Mouse (Mus musculus): ENCODE data around the gene Eps8l2. TPM values are rescaled to one million over a fixed set of nuclear protein-coding genes. Genes with fewer than 3 reads are reported as not detected.

Eps8l2 gene
- polyA plus RNA-seq, 1 experiment from 2014 or later = 13.6 TPM

GRCm38 (mm10) chr7:141365049-141365445 lies 26.4 kb downstream of the Eps8l2 start:
- no peak overlapping the region for H3K4me2 ChIP-seq (ENCODE audit: low read depth, low read length)
- no peaks in the 10 kb centered on the region for H3K36me3 ChIP-seq (ENCODE audit: control insufficient read depth, insufficient read depth, low read length)
- no peak overlapping the region for H3K4me3 ChIP-seq (ENCODE audit: low read depth, low read length)
- no peaks in the 10 kb centered on the region for H3K4me1 ChIP-seq (ENCODE audit: control insufficient read depth, insufficient read depth, low read length)
- H3K27me3 ChIP-seq (replicated peaks; ENCODE audit: control insufficient read depth, insufficient read depth, low read length) = peaks cover 18% of the 10 kb centered on the region; the same call in 1 of the 2 replicates
- H3K9me3 ChIP-seq (ENCODE audit: control insufficient read depth, low read length) = no peaks in the 10 kb centered on the region
- DNase-seq (ENCODE audit: low spot score) (no peak), ATAC-seq (ENCODE audit: low read depth) (no peak)
- no peak overlapping the region for H3K9ac ChIP-seq (ENCODE audit: low read depth, low read length)
- H3K27ac ChIP-seq (replicated peaks; ENCODE audit: low read depth, low read length) = no peak overlapping the region
- WGBS = 45% methylated on average over 3 of the region's 3 CpGs

- H3K9ac ChIP-seq (ENCODE audit: low read depth, low read length) = no peak overlapping the region
- 76% methylated on average over 4 of the region's 4 CpGs for whole genome bisulfite sequencing
- DNase-seq (ENCODE audit: low spot score) = no peak
- H3K4me2 ChIP-seq (ENCODE audit: low read depth, low read length) = no peak overlapping the region
- no peak for ATAC-seq (ENCODE audit: low read depth)
- no peaks in the 10 kb centered on the region for H3K36me3 ChIP-seq (ENCODE audit: control insufficient read depth, insufficient read depth, low read length)
- H3K4me3 ChIP-seq (ENCODE audit: low read depth, low read length) = no peak overlapping the region
- H3K27me3 ChIP-seq (replicated peaks; ENCODE audit: control insufficient read depth, insufficient read depth, low read length) = no peaks in the 10 kb centered on the region
- no peaks in the 10 kb centered on the region for H3K4me1 ChIP-seq (ENCODE audit: control insufficient read depth, insufficient read depth, low read length)
- no peaks in the 10 kb centered on the region for H3K9me3 ChIP-seq (ENCODE audit: control insufficient read depth, low read length)
- no peak overlapping the region for H3K27ac ChIP-seq (replicated peaks; ENCODE audit: low read depth, low read length)
Measured at GRCm38 (mm10) chr7:141367358-141367757, 28.7 kb downstream of the Eps8l2 start.

DNA sequence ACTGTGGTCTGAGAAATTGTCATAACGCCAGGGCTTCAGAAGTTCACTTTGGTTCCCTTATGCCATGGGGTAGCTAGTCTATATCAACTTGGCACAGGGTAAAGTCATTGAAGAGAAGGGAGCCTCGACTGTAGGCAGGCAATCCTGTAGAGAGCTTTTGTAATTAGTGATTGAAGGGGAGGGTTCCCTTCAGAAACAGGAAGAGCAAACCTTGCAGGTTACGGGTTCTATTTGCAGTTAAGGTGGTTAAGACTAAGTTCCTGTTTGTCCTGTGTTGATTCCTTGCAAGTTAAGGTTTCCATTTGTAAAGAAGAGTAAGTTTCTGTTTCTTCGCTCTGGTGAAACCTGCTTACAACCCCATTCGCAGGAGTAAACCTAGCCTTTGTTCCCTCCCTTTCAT lies 31.2 kb downstream of the Eps8l2 start:
- Histone ChIP-seq H3K27me3 (replicated peaks; ENCODE audit: control insufficient read depth, insufficient read depth, low read length) (no peaks in the 10 kb centered on the region), H3K4me3 (ENCODE audit: low read depth, low read length) (no peak overlapping the region), H3K9ac (ENCODE audit: low read depth, low read length) (no peak overlapping the region), H3K4me1 (ENCODE audit: control insufficient read depth, insufficient read depth, low read length) (no peaks in the 10 kb centered on the region), H3K9me3 (ENCODE audit: control insufficient read depth, low read length) (no peaks in the 10 kb centered on the region), H3K36me3 (ENCODE audit: control insufficient read depth, insufficient read depth, low read length) (no peaks in the 10 kb centered on the region), H3K4me2 (ENCODE audit: low read depth, low read length) (no peak overlapping the region), H3K27ac (replicated peaks; ENCODE audit: low read depth, low read length) (no peak overlapping the region)
- no peak for DNase-seq (ENCODE audit: low spot score)
- no peak for ATAC-seq (ENCODE audit: low read depth)
- 61% methylated on average over 5 of the region's 5 CpGs for WGBS

DNA sequence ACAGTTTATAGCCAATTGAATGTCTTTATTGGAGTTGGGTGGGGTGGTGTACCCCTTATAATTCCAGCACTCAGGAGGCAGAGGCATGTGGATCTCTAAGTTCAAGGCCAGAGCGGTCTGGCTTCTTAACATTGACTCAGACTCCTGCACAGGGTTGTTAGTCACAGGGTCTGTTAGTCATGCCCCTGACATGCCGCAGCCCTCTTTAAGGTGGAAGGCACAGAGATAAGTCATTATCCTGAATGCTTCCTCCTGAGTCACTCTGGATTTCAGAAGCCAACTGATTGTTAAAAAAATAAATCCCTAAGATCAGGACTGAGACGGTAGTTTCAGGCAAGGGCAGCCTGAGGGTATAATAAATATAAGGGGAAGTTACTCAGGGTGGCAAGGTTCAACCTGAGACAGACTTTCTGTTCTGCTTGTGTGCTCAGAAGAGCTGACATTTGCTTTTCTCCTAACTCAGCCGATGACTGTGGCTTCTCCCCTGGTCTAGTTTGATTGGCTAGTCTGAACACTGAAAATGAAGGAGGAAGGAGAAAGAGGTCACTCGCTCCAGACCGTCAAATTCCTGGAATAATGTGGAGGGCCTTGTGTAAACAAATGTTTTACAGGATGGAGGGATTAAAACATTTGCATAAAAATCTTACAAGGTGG lies 33.4 kb downstream of the Eps8l2 start:
- Histone ChIP-seq H3K36me3 (ENCODE audit: control insufficient read depth, insufficient read depth, low read length) (no peaks in the 10 kb centered on the region), H3K9me3 (ENCODE audit: control insufficient read depth, low read length) (no peaks in the 10 kb centered on the region), H3K27me3 (replicated peaks; ENCODE audit: control insufficient read depth, insufficient read depth, low read length) (no peaks in the 10 kb centered on the region), H3K4me1 (ENCODE audit: control insufficient read depth, insufficient read depth, low read length) (no peaks in the 10 kb centered on the region), H3K4me3 (ENCODE audit: low read depth, low read length) (no peak overlapping the region), H3K4me2 (ENCODE audit: low read depth, low read length) (no peak overlapping the region), H3K27ac (replicated peaks; ENCODE audit: low read depth, low read length) (no peak overlapping the region), H3K9ac (ENCODE audit: low read depth, low read length) (no peak overlapping the region)
- DNase-seq (ENCODE audit: low spot score) (no peak), ATAC-seq (ENCODE audit: low read depth) (no peak)
- WGBS = 54% methylated on average over 6 of the region's 6 CpGs

- H3K4me2 ChIP-seq (ENCODE audit: low read depth, low read length) = no peak overlapping the region
- H3K9ac ChIP-seq (ENCODE audit: low read depth, low read length) = no peak overlapping the region
- H3K27ac ChIP-seq (replicated peaks; ENCODE audit: low read depth, low read length) = no peak overlapping the region
- no peak overlapping the region for H3K4me3 ChIP-seq (ENCODE audit: low read depth, low read length)
- ATAC-seq (ENCODE audit: low read depth) (no peak), DNase-seq (ENCODE audit: low spot score) (no peak)
- H3K4me1 ChIP-seq (ENCODE audit: control insufficient read depth, insufficient read depth, low read length) = no peaks in the 10 kb centered on the region
- WGBS = 68% methylated on average over 6 of the region's 6 CpGs
- H3K27me3 ChIP-seq (replicated peaks; ENCODE audit: control insufficient read depth, insufficient read depth, low read length) = no peaks in the 10 kb centered on the region
- no peaks in the 10 kb centered on the region for H3K36me3 ChIP-seq (ENCODE audit: control insufficient read depth, insufficient read depth, low read length)
- no peaks in the 10 kb centered on the region for H3K9me3 ChIP-seq (ENCODE audit: control insufficient read depth, low read length)
Measured at GRCm38 (mm10) chr7:141373611-141374010, 34.9 kb downstream of the Eps8l2 start.

- no peaks in the 10 kb centered on the region for H3K4me1 ChIP-seq (ENCODE audit: control insufficient read depth, insufficient read depth, low read length)
- no peaks in the 10 kb centered on the region for H3K27me3 ChIP-seq (replicated peaks; ENCODE audit: control insufficient read depth, insufficient read depth, low read length)
- no peaks in the 10 kb centered on the region for H3K36me3 ChIP-seq (ENCODE audit: control insufficient read depth, insufficient read depth, low read length)
- no peaks in the 10 kb centered on the region for H3K9me3 ChIP-seq (ENCODE audit: control insufficient read depth, low read length)
- ATAC-seq (ENCODE audit: low read depth) (no peak), DNase-seq (ENCODE audit: low spot score) (no peak)
- no peak overlapping the region for H3K9ac ChIP-seq (ENCODE audit: low read depth, low read length)
- H3K27ac ChIP-seq (replicated peaks; ENCODE audit: low read depth, low read length) = no peak overlapping the region
- H3K4me3 ChIP-seq (ENCODE audit: low read depth, low read length) = no peak overlapping the region
- no peak overlapping the region for H3K4me2 ChIP-seq (ENCODE audit: low read depth, low read length)
Measured at GRCm38 (mm10) chr7:141374399-141374798, 35.7 kb downstream of the Eps8l2 start.

- H3K4me1 ChIP-seq (ENCODE audit: control insufficient read depth, insufficient read depth, low read length) = no peaks in the 10 kb centered on the region
- no peak overlapping the region for H3K27ac ChIP-seq (replicated peaks; ENCODE audit: low read depth, low read length)
- no peak overlapping the region for H3K9ac ChIP-seq (ENCODE audit: low read depth, low read length)
- no peak overlapping the region for H3K4me3 ChIP-seq (ENCODE audit: low read depth, low read length)
- no peaks in the 10 kb centered on the region for H3K9me3 ChIP-seq (ENCODE audit: control insufficient read depth, low read length)
- DNase-seq (ENCODE audit: low spot score) = no peak
- WGBS = 56% methylated on average over 4 of the region's 4 CpGs
- H3K27me3 ChIP-seq (replicated peaks; ENCODE audit: control insufficient read depth, insufficient read depth, low read length) = no peaks in the 10 kb centered on the region
- ATAC-seq (ENCODE audit: low read depth) = no peak
- no peaks in the 10 kb centered on the region for H3K36me3 ChIP-seq (ENCODE audit: control insufficient read depth, insufficient read depth, low read length)
- H3K4me2 ChIP-seq (ENCODE audit: low read depth, low read length) = no peak overlapping the region
Measured at GRCm38 (mm10) chr7:141379584-141379983, 40.9 kb downstream of the Eps8l2 start.

GRCm38 (mm10) chr7:141381068-141381835 lies 42.6 kb downstream of the Eps8l2 start:
- Histone ChIP-seq H3K4me3 (ENCODE audit: low read depth, low read length) (no peak overlapping the region), H3K4me1 (ENCODE audit: control insufficient read depth, insufficient read depth, low read length) (no peaks in the 10 kb centered on the region), H3K27ac (replicated peaks; ENCODE audit: low read depth, low read length) (no peak overlapping the region), H3K9me3 (ENCODE audit: control insufficient read depth, low read length) (no peaks in the 10 kb centered on the region), H3K4me2 (ENCODE audit: low read depth, low read length) (no peak overlapping the region), H3K36me3 (ENCODE audit: control insufficient read depth, insufficient read depth, low read length) (no peaks in the 10 kb centered on the region), H3K9ac (ENCODE audit: low read depth, low read length) (no peak overlapping the region), H3K27me3 (replicated peaks; ENCODE audit: control insufficient read depth, insufficient read depth, low read length) (no peaks in the 10 kb centered on the region)
- WGBS = 70% methylated on average over 4 of the region's 4 CpGs
- ATAC-seq (ENCODE audit: low read depth) = no peak
- no peak for DNase-seq (ENCODE audit: low spot score)

All from embryonic facial prominence, embryonic 14.5 days (tissue).